Mouse (Mus musculus) heart, adult 2 months (tissue): Measurements from ENCODE around the gene Gm4858. TPM values are rescaled to one million over a fixed set of nuclear protein-coding genes. Genes with fewer than 3 reads are reported as not detected.
"Not testable (repeated sequence)": the region's sequence is repeated elsewhere in the genome, so short reads cannot be mapped to it uniquely, and the experiment has no call there.

Experiments
- DNase-seq, 2 experiments: peaks; one replicate each; pipeline ENCODE4 v3.0.0; 2021
- H3K27ac ChIP-seq: fragments of 200-600 bp; 2 replicates; pipeline ENCODE4 v1.8.1; 2022
- H3K27me3 ChIP-seq: fragments of 200-500 bp; 2 replicates; pipeline ENCODE4 v1.6.1; 2012; ENCODE audit warnings: mild to moderate bottlenecking, low read length, inconsistent platforms, mixed read lengths; ENCODE audit not compliant: control insufficient read depth, insufficient read depth
- H3K36me3 ChIP-seq: fragments of 200-500 bp; 2 replicates; pipeline ENCODE4 v1.6.1; 2012; ENCODE audit warnings: low read length, inconsistent platforms; ENCODE audit not compliant: control insufficient read depth, insufficient read depth
- H3K4me1 ChIP-seq: fragments of 200-500 bp; 2 replicates; pipeline ENCODE4 v1.6.1; 2011; ENCODE audit warnings: low read length; ENCODE audit not compliant: control insufficient read depth, insufficient read depth
- H3K4me3 ChIP-seq: fragments of 200-600 bp; 2 replicates; pipeline ENCODE4 v1.8.1; 2022
- H3K79me2 ChIP-seq: fragments of 200-500 bp; replicated peaks from 2 replicates; pipeline ENCODE4 v1.6.1; 2012; ENCODE audit warnings: mild to moderate bottlenecking, inconsistent platforms, low read length, moderate library complexity, mixed read lengths; ENCODE audit not compliant: control insufficient read depth, insufficient read depth
- H3K9ac ChIP-seq: fragments of 200-500 bp; 2 replicates; pipeline ENCODE4 v1.6.1; 2012; ENCODE audit warnings: low read depth, mild to moderate bottlenecking, control low read depth, inconsistent platforms, low read length, mixed read lengths
- CTCF ChIP-seq: fragments of 200-600 bp; IDR thresholded peaks from 2 replicates; pipeline ENCODE4 v1.8.1; 2022; ENCODE audit warnings: antibody characterized with exemption, mild to moderate bottlenecking, moderate library complexity
- EP300 ChIP-seq: fragments of 200-500 bp; IDR thresholded peaks from 2 replicates; pipeline ENCODE4 v1.6.1; 2011; ENCODE audit warnings: low read depth, low read length, control low read depth; ENCODE audit not compliant: insufficient read depth
- POLR2A ChIP-seq: fragments of 200-500 bp; IDR thresholded peaks from 2 replicates; pipeline ENCODE4 v1.6.1; 2011; ENCODE audit warnings: mild to moderate bottlenecking, low read depth, low read length, control low read depth; ENCODE audit not compliant: insufficient read depth
- WGBS: fragments of 180-500 bp; shearing (Covaris S2); methylation state at CpG from one replicate; pipeline ENCODE4 v1.1.7; 2018; 5-methylcytosine and 5-hydroxymethylcytosine counted together
- intact Hi-C: fragments of 180-260 bp; cut with DNase I; formaldehyde crosslinking; loops from one replicate; pipeline ENCODE4 v1.15.1; 2025
- long read RNA-seq: library from polyadenylated mRNA; stranded (forward); transcript quantifications from one replicate; pipeline ENCODE4 v2.0.0, GENCODE M21; 2021
- polyA plus RNA-seq: library from polyadenylated mRNA; depleted of rRNA; stranded (reverse); fragments of >200 nt; gene quantifications from 2 replicates; pipeline ENCODE4 v1.2.3, GENCODE M21; 2012; rRNA removed
- total RNA-seq, 2 experiments: library from RNA; stranded (reverse); gene quantifications; 2 replicates each; pipeline ENCODE4 v1.2.3; 2021

The Gm4858 gene
- not detected for total RNA-seq
- not detected in 2 replicates for polyA plus RNA-seq
- long read RNA-seq: 0 reads

DNA sequence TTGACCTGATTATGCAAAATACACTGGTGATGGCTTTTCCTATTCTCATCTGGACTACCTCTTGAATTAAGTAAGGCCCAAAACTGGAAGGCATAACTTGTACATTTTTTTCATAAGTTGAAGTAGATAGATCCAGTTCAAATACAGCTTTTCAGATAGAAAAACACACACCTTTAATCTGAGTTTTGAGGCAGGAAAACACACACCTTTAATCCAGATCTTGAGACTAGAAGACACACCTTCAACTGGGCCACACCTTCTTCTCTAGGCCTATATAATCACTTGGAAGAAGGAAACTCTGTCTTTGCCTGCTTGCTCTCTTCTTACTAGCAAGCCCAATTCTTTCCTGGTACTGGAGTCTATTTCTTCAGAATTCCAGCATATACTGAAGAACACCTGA lies at the start of gene Gm4858:
Gm4858 (plus strand) TSS at position 301 of the 400 bp plus-strand sequence.
- H3K27me3 ChIP-seq, H3K9ac ChIP-seq, H3K79me2 ChIP-seq, intact Hi-C loops, H3K27ac ChIP-seq, H3K4me1 ChIP-seq, H3K36me3 ChIP-seq, DNase-seq, H3K4me3 ChIP-seq: not testable (repeated sequence)

DNA sequence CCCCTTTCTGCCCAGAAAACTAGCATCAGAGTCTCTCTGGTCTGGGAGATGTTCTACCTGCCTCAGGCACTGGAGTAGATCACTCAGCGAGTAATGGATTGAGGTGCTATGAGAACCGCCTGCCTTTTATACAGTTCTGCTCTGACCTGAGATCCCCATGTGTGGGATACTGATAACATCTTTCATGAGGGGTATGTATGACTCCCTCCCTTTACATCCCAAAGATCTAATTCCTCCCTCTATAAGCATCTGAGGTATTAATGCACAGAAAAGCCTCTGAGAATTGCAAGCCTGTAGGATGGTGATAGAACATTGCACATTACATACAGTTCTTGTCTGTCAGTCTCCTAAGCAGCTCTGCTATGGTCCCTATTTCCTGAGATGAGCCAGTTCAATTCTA lies 49.7 kb upstream of the Gm4858 start, which contains the start of gene Lce1m:
Lce1m (minus strand) TSS at position 101 of the 400 bp plus-strand sequence.
- peaks cover 2% of the 10 kb centered on the region for H3K27me3 ChIP-seq
- no peak within 1 kb of the TSS for H3K27ac ChIP-seq
- H3K4me3 ChIP-seq: no peak within 1 kb of the TSS
- H3K4me1 ChIP-seq: no peaks in the 10 kb centered on the region
- no peak for DNase-seq
- H3K9ac ChIP-seq: no peak within 1 kb of the TSS
- TF ChIP-seq EP300: no peak
- intact Hi-C loops: no loop called here
- H3K36me3 ChIP-seq: no peaks in the 10 kb centered on the region
- no peaks in the 10 kb centered on the region for H3K79me2 ChIP-seq
- 80% methylated on average over 2 of the region's 2 CpGs for WGBS

DNA sequence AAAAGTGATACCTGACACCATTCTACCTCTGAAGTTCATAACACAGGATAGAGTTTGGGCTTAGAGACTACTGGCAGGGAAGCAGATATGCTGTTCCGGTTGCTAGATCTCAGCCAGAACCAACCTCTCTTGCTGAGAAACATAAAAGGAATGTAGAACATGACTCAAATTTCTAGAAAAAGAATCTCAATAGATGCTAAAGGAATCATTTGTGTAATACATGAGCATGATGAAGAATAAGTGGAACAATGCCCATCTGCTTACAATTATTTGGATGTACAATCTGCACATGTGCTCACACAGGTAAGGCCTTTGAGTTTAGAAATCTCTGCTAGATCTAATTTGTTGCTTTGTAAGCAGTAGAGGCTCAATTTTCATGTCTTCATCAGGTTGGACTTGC lies 47.5 kb upstream of the Gm4858 start:
- H3K79me2 ChIP-seq: no peaks in the 10 kb centered on the region
- DNase-seq: no peak
- H3K36me3 ChIP-seq: no peaks in the 10 kb centered on the region
- H3K4me3 ChIP-seq: no peak overlapping the region
- H3K27ac ChIP-seq: no peak overlapping the region
- intact Hi-C loops: no loop called here
- peaks cover 2% of the 10 kb centered on the region for H3K27me3 ChIP-seq
- H3K9ac ChIP-seq: no peak overlapping the region
- no peaks in the 10 kb centered on the region for H3K4me1 ChIP-seq
- TF ChIP-seq CTCF (no peak), POLR2A (no peak), EP300 (no peak)
- WGBS: 87% methylated on average over 1 of the region's 1 CpGs

DNA sequence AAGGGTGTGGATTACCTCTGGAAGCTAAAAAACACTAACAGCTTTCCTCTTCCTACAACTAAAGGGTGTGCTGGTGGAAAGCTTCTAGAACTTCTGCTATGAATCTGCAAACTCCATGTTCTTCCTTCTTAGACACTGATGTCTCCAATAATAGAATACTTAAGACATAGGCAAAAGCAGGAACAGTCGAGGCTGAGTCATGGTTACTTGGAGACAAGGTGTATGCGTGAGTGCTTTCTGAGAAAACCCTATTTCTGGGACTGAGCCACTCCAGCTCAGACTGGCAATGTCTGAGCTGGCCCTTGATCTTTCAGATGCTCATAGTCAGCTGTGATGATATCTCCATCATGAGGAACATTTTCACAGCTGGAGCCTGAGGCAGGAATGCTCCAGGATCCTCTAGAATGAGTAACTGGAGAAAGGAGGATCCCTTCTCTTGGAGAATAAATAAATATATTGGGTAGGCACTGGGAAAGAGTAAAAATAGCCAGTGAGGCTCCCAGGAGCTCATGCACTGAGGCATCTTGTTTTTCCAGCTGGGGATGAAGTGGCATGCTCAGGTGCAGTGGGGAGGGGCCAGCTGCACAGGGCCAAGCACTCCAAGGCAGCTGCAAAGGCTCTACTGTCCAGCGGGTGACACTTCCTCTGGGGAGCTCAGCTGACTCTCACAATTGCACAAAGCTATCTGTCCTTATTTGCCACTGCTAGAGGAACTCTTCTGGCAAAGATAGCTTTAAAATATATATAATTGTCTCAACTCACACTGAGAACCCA lies 45.0 kb upstream of the Gm4858 start:
- H3K27ac ChIP-seq: no peak overlapping the region
- no peak overlapping the region for H3K4me3 ChIP-seq
- no peaks in the 10 kb centered on the region for H3K36me3 ChIP-seq
- no peak overlapping the region for H3K9ac ChIP-seq
- no peaks in the 10 kb centered on the region for H3K79me2 ChIP-seq
- no peaks in the 10 kb centered on the region for H3K4me1 ChIP-seq
- intact Hi-C loops: no loop called here
- TF ChIP-seq EP300 (no peak), CTCF (no peak), POLR2A (no peak)
- H3K27me3 ChIP-seq: no peaks in the 10 kb centered on the region
- WGBS: 61% methylated on average over 3 of the region's 3 CpGs
- DNase-seq: no peak

- intact Hi-C loops: no loop called here
- Histone ChIP-seq H3K4me3 (no peak overlapping the region), H3K9ac (no peak overlapping the region), H3K36me3 (no peaks in the 10 kb centered on the region), H3K79me2 (no peaks in the 10 kb centered on the region), H3K4me1 (no peaks in the 10 kb centered on the region), H3K27ac (no peak overlapping the region), H3K27me3 (no peaks in the 10 kb centered on the region)
- 49% methylated on average over 2 of the region's 2 CpGs for WGBS
- TF ChIP-seq EP300: no peak
- TF ChIP-seq POLR2A: no peak
- TF ChIP-seq CTCF: no peak
- no peak for DNase-seq
These were observed 43.1 kb upstream of the Gm4858 start for GRCm38 (mm10) chr3:93025486-93025885.

GRCm38 (mm10) chr3:93031450-93031849 lies 37.2 kb upstream of the Gm4858 start:
- TF ChIP-seq CTCF: peak; percentile 68
- TF ChIP-seq EP300: no peak
- 51% methylated on average over 5 of the region's 5 CpGs for WGBS
- no peaks in the 10 kb centered on the region for H3K36me3 ChIP-seq
- intact Hi-C loops: no loop called here
- no peaks in the 10 kb centered on the region for H3K27me3 ChIP-seq
- no peaks in the 10 kb centered on the region for H3K79me2 ChIP-seq
- H3K9ac ChIP-seq: no peak overlapping the region
- no peak overlapping the region for H3K27ac ChIP-seq
- no peak for DNase-seq
- no peak overlapping the region for H3K4me3 ChIP-seq
- H3K4me1 ChIP-seq: no peaks in the 10 kb centered on the region
